Mouse (Mus musculus) heart, postnatal 0 days (tissue): Measurements from ENCODE around the gene Cdkn2d.

Experiments
- CTCF ChIP-seq: IDR thresholded peaks from 2 replicates; pipeline ENCODE4 v1.5.1; 2016; ENCODE audit warnings: antibody characterized with exemption, control low read depth, low read depth
- EP300 ChIP-seq: IDR thresholded peaks from 2 replicates; pipeline ENCODE4 v1.6.1; 2016; ENCODE audit warnings: antibody characterized with exemption, low read depth

DNA sequence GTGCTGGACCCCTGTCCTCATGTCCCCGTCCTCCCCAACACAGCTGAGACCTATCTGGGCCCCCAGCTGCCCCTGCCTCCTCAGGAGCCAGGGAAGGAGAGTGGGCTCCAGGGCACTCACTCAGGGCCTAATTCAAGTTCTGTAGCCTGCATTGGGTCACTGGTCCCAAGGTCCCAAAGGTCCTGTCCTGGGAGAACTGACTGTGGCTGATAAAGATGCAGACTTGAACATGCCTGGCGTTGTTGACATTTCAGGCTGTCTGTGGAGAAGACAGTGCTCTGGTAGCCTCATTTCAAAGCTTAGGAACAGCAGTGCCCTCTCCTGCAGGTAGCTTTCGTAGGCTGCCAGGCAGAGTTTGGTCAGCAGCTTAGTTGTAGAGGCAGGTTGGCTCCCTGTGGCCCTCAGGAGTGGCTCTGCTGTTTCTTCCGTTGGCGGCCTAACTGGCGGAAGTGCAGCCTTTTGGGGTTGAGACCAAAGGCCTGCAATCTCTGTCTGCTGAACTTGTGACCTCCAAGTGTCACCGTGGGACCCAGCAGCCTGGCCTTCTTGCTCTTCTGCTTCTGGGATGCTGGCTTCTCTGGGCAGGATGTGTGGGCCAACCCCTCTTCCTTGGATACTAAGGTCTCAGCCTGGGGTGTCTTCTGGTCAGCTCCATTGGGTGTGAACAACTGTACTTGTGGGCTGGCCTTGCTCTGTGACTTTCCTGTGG, 17.5 kb downstream of the Cdkn2d start:
- TF ChIP-seq CTCF (no peak), EP300 (no peak)
